Mouse (Mus musculus) layer of hippocampus, adult 2 months (tissue): Measurements from ENCODE around the gene Zfp710. TPM values are rescaled to one million over a fixed set of nuclear protein-coding genes. Genes with fewer than 3 reads are reported as not detected.

ENCODE experiments used
- DNase-seq, 2 experiments: peaks; one replicate each; pipeline ENCODE4 v3.0.0; 2022; ENCODE audit warnings: low spot score in 2 of 2
- H3K27ac ChIP-seq: fragments of 200-600 bp; 2 replicates; pipeline ENCODE4 v1.8.1; 2022
- H3K4me3 ChIP-seq: fragments of 200-600 bp; 2 replicates; pipeline ENCODE4 v1.8.1; 2022; ENCODE audit warnings: mild to moderate bottlenecking
- CTCF ChIP-seq: fragments of 200-600 bp; conservative IDR thresholded peaks from 2 replicates; pipeline ENCODE4 v1.8.1; 2022; ENCODE audit warnings: antibody characterized with exemption, mild to moderate bottlenecking, moderate library complexity
- total RNA-seq, 2 experiments: library from RNA; stranded (reverse); gene quantifications; 2 replicates each; pipeline ENCODE4 v1.2.3; 2021

The Zfp710 gene
- total RNA-seq, 2 experiments from 2014 or later = 21.4 to 27.3 TPM

DNA sequence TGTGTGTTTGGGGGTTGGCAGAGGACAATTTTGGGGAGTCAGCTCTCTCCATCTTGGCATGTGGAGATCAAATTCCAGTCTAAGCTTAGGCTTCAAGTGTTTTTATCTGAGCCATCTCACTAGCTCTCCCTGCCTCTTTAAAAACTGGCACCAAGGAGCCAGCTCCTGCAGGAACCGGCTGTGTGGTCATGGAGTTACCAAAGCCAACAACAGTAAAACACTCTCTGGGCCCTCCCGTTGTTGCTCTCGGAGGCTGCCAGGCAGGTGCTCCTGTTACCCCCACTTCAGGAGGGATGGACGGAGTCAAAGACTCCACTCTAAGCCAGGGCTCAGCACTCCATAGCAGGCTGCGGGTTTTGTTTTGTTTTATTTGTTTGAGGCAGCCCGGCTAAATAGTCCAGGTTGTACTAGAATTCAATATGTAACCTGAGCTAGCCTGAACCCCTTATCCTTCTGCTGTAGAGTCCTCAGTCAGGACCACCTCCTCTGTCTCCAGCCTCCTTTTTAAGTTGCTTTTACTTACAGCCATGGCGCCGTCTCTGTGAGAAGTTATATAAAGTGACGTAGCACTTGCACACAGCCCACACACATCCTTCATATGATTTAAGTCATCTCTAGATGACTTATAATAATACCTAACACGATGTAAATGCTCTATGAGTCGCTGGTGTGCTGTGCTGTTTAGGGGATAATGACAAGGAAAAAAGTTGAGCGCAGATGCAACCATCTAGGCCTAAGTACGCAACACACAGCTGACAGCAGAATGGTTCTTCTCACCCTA is 42.3 kb downstream of the Zfp710 start:
- TF ChIP-seq CTCF = no peak
- no peak for DNase-seq
- Histone ChIP-seq H3K4me3 (no peak overlapping the region), H3K27ac (peak overlapping the region; percentile 36; the same call in 1 of the 2 replicates)

- TF ChIP-seq CTCF = no peak
Measured at GRCm38 (mm10) chr7:80068341-80068740, 43.7 kb downstream of the Zfp710 start.

GRCm38 (mm10) chr7:80069615-80070327 is 45.2 kb downstream of the Zfp710 start:
- Histone ChIP-seq H3K27ac (peak overlapping the region; percentile 77), H3K4me3 (no peak overlapping the region)
- peak; percentile 67 to 78 for DNase-seq
- TF ChIP-seq CTCF = 0 out of 2 replicates have a peak, but pooled peaks have one; percentile 8

More at GRCm38 (mm10) chr7:80068341-80068740, 43.7 kb downstream of the Zfp710 start:
- H3K27ac ChIP-seq = no peak overlapping the region
- H3K4me3 ChIP-seq = no peak overlapping the region
- no peak for DNase-seq

GRCm38 (mm10) chr7:80071209-80071608 is 46.6 kb downstream of the Zfp710 start:
- peak overlapping the region; percentile 68; the same call in 1 of the 2 replicates for H3K27ac ChIP-seq
- no peak for TF ChIP-seq CTCF
- DNase-seq = no peak
- no peak overlapping the region for H3K4me3 ChIP-seq

- peak; percentile 59 to 80 for DNase-seq
- peak overlapping the region; percentile 68 for H3K27ac ChIP-seq
- H3K4me3 ChIP-seq = no peak overlapping the region; the same call in 1 of the 2 replicates
- no peak for TF ChIP-seq CTCF
Measured at GRCm38 (mm10) chr7:80072297-80072696, 47.7 kb downstream of the Zfp710 start.

DNA sequence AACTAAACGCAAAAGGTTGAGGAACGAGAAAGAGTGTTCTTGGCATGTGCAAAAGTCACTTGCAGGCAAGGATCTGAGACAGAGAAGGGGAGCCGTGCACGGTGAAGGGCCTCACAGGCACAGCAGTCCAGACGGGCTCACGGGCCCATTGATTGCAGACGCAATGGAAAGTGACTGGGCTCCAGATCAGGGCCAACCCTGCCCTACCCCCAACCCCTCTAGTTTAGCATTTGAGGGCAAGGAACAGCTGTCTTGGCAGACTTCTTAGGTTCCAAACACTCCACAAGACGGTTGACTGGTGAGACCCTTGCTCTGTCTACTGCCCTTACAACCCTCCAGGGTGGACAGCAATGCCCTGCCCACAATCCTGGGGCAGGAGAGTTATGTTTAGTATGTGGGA is 48.9 kb downstream of the Zfp710 start:
- no peak overlapping the region for H3K4me3 ChIP-seq
- no peak for DNase-seq
- TF ChIP-seq CTCF = no peak
- peak overlapping the region; percentile 68; the same call in 1 of the 2 replicates for H3K27ac ChIP-seq

- peak overlapping the region; percentile 36; the same call in 1 of the 2 replicates for H3K27ac ChIP-seq
- no peak for DNase-seq
- no peak for TF ChIP-seq CTCF
- H3K4me3 ChIP-seq = no peak overlapping the region
Measured at GRCm38 (mm10) chr7:80074921-80075441, 50.4 kb downstream of the Zfp710 start.

DNA sequence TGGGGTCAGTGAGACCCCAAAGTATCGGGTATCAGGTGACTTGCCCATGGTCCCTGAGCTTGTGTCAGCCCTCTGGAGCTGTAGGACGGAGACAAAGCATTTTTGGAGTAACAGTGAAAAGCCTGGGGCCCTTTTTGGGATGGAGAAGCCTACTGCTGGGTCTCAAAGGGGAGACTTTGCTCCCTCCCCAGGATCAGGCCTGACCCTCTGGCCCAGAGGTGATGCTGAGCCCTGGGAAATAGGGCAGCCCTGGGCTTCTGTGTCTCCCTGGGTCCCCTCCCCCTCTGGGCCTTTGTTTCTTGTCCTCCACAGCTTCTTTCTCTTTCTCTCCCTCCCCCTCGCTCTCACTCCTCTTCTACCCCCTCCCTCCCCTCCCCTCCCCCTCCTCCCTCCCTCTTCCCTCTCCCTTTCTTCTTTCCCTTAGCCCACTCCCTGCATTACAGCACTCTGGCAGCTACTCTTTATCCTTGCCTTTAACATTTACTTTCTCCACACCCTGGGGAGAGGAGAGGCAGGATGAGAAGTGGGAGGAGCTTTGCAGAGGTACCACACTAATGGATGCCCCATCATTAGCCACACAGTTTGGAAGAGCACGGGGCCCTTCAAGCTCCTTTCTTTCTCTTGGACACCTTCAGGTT is 51.5 kb downstream of the Zfp710 start:
- H3K27ac ChIP-seq = peak overlapping the region; percentile 54
- no peak for DNase-seq
- TF ChIP-seq CTCF = no peak
- no peak overlapping the region for H3K4me3 ChIP-seq

DNA sequence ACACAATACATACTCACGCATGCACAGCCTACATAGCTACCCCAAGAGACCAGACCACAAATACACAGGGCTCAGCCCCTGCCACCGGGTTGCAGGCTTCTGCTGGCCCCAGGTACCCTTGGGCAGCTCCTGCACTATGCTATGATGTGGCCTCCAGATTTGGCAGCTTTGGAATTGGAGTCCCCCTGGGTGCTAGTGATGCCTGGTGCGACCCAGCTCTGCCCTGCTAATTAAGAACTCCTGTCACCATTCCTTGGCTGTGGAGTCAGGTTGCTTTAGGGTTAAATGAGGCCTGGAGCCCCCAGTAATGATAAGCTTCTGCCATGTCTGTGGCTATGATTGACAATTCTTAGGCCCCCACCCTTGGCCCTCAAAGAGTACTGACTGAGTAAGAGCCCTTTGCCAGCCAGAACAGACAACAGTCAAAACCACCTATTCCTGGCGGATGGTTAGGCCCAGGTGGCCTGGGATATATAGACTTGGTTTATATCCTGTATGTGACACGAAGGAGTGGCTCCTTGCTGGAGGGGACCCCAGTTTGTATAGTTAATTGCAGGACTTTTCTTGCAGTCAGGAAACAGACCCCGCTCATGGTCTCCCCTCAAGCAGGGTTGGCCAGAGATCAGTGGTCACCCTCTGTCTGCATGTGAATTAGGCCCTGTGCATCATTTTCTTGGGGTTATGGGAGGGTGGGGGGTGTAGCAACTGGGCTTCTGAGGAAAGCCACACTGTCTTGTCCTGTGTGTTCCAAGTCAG is 52.5 kb downstream of the Zfp710 start:
- DNase-seq = no peak
- no peak for TF ChIP-seq CTCF
- Histone ChIP-seq H3K27ac (peak overlapping the region; percentile 39; the same call in 1 of the 2 replicates), H3K4me3 (no peak overlapping the region)

GRCm38 (mm10) chr7:80077801-80078200 is 53.2 kb downstream of the Zfp710 start:
- Histone ChIP-seq H3K27ac (peak overlapping the region; percentile 63), H3K4me3 (no peak overlapping the region)
- no peak for DNase-seq
- no peak for TF ChIP-seq CTCF

GRCm38 (mm10) chr7:80078792-80079301 is 54.2 kb downstream of the Zfp710 start:
- H3K4me3 ChIP-seq = no peak overlapping the region
- peak; percentile 39 to 65 for DNase-seq
- no peak; the same call in 1 of the 2 replicates for TF ChIP-seq CTCF
- H3K27ac ChIP-seq = peak overlapping the region; percentile 63
